Mouse (Mus musculus) bone marrow macrophage, adult 2 months (primary cell): Measurements from ENCODE around the gene Zdhhc14. TPM values are rescaled to one million over a fixed set of nuclear protein-coding genes. Genes with fewer than 3 reads are reported as not detected.

Source experiments
- H3K27ac ChIP-seq: 2 replicates; pipeline ENCODE4 v1.5.1; 2012; ENCODE audit warnings: low read depth, low read length; ENCODE audit not compliant: insufficient read depth
- H3K4me1 ChIP-seq: 2 replicates; pipeline ENCODE4 v1.6.1; 2012; ENCODE audit warnings: low read length; ENCODE audit not compliant: control insufficient read depth, insufficient read depth
- H3K4me3 ChIP-seq: 2 replicates; pipeline ENCODE4 v1.5.1; 2012; ENCODE audit warnings: mild to moderate bottlenecking, low read length, moderate library complexity; ENCODE audit not compliant: insufficient read depth
- CTCF ChIP-seq: IDR thresholded peaks from 2 replicates; pipeline ENCODE4 v1.5.1; 2012; ENCODE audit warnings: low read depth, mild to moderate bottlenecking, low read length, moderate library complexity
- POLR2A ChIP-seq: IDR thresholded peaks from 2 replicates; pipeline ENCODE4 v1.6.1; 2012; ENCODE audit warnings: mild to moderate bottlenecking, low read depth, low read length, borderline replicate concordance
- polyA plus RNA-seq: library from polyadenylated mRNA; stranded (reverse); fragments of >200 nt; gene quantifications from 2 replicates; pipeline ENCODE4 v1.2.4, GENCODE M21; 2012; ENCODE audit not compliant: missing spikeins, insufficient read depth, insufficient read length

Gene Zdhhc14
- polyA plus RNA-seq, 1 experiment = 47.0 TPM

DNA sequence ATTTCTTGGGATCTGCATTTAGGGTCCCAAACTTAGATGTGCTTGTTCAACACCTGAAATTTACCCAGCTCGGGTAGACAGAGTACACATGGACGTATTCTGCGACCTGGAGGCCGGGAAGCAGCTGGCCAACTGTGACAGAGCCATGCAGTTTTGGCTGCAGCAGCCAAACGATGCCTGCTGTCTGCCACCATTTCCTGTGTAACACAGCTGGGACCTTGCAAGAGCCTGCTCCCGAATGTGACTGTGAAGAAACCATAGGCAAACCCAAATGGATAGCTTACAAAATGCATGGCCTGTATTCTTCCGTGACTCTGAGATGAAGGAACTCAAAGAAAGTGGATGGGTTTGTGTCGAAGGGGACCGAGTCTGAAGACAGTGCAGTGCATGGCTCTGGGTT is 4.2 kb upstream of the Zdhhc14 start:
- Histone ChIP-seq H3K27ac (no peak overlapping the region), H3K4me1 (peaks cover 6% of the 10 kb centered on the region), H3K4me3 (no peak overlapping the region)
- no peak for TF ChIP-seq CTCF
- TF ChIP-seq POLR2A = no peak

DNA sequence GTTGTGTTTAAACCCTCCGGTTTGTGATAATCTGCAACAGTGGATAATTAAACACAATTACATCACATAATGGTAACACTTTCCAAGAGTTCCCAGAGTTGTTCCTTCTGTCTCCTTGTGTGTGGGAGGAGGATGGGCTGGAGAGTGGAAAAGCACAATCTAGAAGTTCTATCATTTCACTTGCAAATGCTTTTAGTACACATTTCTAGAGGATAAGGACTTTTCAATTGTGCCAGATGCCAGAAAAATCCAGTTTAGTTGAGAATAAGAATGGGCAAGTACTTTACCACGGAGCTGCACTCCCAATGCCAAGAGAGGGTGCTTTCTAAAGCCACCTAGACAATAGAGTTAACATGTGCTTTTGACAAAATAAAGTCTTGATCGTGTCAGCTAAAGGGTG is 2.0 kb upstream of the Zdhhc14 start:
- H3K27ac ChIP-seq = no peak overlapping the region
- H3K4me3 ChIP-seq = no peak overlapping the region
- TF ChIP-seq POLR2A (no peak), CTCF (no peak)
- H3K4me1 ChIP-seq = peaks cover 17% of the 10 kb centered on the region

DNA sequence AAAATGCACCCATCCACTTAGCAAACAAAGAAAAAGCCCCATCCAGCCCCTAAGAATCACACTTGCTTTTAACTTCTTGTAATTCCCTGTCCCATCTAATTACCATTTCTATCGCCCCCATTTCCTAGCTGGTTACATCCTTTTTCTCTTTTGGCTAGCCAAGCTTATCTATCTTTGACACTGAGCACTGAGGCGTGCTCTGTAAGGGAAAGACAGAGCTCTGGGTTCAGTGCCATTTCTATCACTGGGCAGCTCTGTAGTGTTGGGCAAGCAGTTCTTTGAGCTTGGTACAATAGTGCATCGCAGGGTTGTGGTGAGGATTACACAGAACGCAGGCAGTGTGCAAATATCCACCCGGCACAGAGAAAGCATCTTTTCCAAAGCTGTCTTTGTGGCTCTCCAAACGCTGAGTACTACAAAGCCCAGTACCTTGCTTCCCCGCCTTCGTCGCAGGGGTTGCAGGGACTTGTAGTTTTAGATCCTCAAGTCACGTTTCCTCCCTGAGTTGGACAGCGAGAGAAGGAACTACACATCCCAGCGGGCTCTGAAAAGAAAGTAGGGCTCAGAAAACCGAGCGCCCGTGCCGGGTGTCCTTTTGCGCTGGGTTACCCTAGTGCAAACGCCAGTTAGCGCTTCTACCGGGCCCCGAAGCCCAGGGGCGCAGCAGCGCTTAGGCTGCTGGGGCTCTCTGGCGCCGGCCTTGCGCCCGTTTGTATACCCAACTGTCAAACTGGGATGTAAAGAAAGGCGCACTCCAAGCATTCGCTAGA is 1.1 kb upstream of the Zdhhc14 start:
- peak overlapping the region; percentile 78 for H3K4me3 ChIP-seq
- TF ChIP-seq POLR2A (0 out of 2 replicates have a peak, but pooled peaks have one; percentile 8), CTCF (no peak)
- peak overlapping the region; percentile 60 for H3K27ac ChIP-seq
- peaks cover 18% of the 10 kb centered on the region for H3K4me1 ChIP-seq

DNA sequence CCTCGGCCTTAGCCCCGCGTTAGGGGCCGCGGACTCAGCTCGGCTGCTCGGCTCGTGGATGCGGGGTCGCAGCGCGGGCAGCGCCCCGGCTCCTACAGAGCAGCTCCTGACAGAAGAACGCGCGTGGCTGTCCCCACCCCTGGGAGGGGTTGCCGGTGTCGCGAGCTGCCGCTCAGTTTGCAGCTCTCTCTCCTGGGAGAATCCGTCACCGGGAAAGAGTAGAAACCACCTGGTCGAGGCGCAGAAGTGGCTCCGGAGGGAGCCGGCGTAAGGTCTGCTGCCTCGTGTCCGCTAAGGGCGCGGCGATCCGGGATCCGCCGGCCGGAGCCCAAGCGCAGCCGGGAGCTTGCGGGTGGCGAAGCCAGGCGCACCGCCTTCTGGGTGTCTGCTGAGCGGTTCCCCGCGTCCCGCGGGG is 396 bp downstream of the Zdhhc14 start:
- Histone ChIP-seq H3K27ac (peak overlapping the region; percentile 80), H3K4me1 (peaks cover 12% of the 10 kb centered on the region), H3K4me3 (peak overlapping the region; percentile 78)
- no peak for TF ChIP-seq POLR2A
- TF ChIP-seq CTCF = no peak

DNA sequence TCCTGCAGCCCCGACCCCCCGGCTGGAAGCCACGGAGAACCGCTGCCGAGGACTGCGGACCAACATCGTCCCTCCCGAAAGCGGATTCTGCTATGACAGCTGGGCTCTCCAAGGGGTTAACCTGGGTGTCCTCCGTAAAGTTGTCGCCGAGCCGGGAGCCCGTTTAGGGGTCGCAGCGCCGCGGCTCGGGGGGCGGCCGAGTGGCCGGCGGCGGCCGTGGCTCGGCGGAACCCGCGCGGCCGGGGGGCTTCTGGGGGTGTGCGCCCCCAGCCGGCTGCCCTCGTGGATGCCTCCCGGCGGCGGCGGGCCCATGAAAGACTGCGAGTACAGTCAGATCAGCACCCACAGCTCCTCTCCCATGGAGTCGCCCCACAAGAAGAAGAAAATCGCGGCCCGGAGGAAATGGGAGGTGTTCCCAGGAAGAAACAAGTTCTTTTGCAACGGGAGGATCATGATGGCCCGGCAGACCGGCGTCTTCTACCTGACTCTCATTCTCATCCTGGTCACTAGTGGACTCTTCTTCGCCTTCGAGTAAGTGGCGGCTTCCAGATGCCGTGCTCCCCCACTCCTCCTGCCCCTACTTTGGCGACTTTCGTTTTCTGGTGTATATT is 909 bp downstream of the Zdhhc14 start:
- peak; percentile 11; the same call in 1 of the 2 replicates for TF ChIP-seq CTCF
- no peak for TF ChIP-seq POLR2A

DNA sequence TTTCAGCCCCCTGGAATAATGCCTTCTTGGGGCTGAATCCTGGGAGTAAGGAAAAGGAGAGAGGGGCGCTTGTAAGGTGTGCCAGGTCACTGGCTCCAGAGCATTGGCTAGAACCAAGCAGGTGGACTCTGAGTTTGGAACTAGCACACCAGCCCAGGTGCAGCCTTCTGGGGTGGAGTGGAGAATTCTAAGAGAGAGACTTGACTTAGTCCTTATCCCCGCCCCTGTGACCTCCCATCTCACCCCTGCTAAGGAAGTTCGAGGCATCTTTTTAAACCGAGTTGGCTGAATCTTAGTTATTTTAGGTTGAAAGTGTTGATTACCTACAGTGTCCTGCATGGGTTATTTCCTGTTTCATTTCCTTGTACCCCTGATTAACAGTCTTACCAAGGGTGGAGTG is 1.5 kb downstream of the Zdhhc14 start:
- TF ChIP-seq CTCF (no peak), POLR2A (no peak)
- Histone ChIP-seq H3K27ac (no peak overlapping the region), H3K4me1 (peaks cover 12% of the 10 kb centered on the region), H3K4me3 (peak overlapping the region; percentile 78)

More for the DNA sequence above, 909 bp downstream of the Zdhhc14 start:
- Histone ChIP-seq H3K4me1 (peaks cover 12% of the 10 kb centered on the region), H3K27ac (peak overlapping the region; percentile 80), H3K4me3 (peak overlapping the region; percentile 78)

DNA sequence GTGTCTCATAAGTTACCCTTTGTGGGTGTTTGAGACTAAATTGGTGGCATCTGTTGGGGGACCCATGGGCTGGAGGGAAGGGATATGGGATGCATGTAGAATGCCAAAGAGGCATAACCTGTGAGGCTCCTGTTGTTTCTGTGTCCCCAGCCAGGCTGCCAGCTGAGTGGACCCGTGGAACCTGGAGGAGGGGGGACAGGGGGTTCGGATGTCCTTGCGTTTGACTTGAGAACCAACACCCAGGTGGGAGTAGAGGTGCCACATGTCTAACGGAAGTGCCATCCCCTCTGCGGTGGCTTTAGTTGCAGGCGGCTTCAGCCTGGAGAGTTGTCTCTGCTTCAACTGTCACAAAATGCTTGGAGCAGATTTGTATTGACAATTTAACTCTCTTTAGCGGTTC is 2.5 kb downstream of the Zdhhc14 start:
- Histone ChIP-seq H3K4me3 (peak overlapping the region; percentile 78), H3K4me1 (peaks cover 12% of the 10 kb centered on the region), H3K27ac (no peak overlapping the region)
- TF ChIP-seq CTCF = no peak
- TF ChIP-seq POLR2A = no peak

DNA sequence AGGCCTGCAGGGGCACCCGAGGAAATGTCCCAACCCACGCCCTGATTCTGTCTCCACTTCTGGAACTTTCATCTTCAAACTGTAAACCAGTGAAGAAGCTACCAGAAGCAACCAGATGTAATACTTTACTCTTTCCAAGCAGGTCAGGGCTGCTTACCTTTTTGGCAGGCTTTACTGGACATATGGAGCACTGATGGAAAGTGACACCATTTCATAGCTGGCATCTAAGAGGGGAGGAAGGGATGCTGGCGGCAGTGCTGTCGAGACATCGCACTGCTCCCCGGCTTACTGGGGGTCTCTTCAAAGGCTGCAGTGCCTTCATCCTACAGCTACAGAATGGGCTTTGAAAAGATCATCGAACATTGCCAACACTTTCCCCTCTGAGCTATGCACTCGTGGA is 5.3 kb downstream of the Zdhhc14 start:
- TF ChIP-seq CTCF (no peak), POLR2A (no peak)
- Histone ChIP-seq H3K4me1 (peaks cover 12% of the 10 kb centered on the region), H3K4me3 (no peak overlapping the region), H3K27ac (no peak overlapping the region)

DNA sequence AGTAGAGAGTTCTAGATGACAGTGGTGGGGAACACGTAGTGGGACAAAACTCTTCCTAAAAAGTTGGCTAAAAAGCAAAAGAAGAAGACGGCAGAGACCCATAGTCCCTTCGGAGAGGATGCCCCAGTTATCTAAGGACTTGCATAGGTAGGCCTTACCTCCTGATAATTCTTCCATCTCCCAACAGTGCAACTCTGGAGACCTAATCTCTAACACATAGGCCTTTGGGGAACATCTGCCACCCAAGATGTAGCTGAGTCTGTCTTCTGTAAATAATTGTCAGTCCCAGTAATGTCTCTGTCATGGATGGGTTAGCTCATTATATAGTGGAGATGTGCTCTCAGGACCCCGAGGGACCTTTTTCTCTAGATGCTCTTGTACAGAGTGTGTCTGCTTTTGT is 6.6 kb downstream of the Zdhhc14 start:
- peaks cover 16% of the 10 kb centered on the region for H3K4me1 ChIP-seq
- no peak overlapping the region for H3K27ac ChIP-seq
- TF ChIP-seq POLR2A = no peak
- no peak for TF ChIP-seq CTCF
- H3K4me3 ChIP-seq = no peak overlapping the region

DNA sequence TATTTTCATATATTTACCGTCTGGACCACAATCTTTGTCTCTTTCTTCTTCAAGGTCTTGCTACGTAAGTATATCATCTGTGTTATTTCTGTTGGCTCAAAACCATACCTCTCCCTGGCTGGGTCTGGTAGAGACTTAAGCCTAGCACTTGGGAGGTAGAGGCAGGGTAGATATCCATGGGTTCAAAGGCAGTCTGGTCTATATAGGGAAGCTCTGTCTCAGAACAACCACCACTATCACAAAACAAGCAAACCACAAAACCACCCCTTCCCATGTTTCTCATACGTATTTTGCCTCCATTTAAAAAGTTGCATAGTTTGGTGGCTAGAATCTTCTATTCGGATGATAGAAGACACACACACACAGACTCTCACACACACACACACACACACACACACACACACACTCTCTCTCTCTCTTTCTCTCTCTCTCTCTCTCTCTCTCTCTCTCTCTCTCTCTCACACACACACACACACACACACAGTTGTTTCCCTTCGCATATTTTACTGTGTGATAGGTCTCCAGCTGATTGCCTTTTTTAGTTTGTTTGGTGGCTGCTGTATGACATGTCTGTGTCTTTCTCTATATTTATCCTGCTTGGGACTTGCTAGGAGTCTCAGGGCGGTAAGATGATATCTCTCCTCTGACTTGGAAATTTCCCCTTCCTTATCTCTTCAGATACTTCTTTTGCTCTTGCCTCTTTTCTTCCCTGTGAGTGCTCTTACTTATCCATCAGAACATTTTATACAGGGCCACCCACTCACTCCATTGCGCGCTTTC is 11.8 kb downstream of the Zdhhc14 start:
- Histone ChIP-seq H3K4me3 (no peak overlapping the region), H3K4me1 (peaks cover 25% of the 10 kb centered on the region), H3K27ac (no peak overlapping the region)
- TF ChIP-seq POLR2A (no peak), CTCF (no peak)
